Comparison of ENCODE assay signal across 8 mouse cellular contexts in the genomic region with DNA sequence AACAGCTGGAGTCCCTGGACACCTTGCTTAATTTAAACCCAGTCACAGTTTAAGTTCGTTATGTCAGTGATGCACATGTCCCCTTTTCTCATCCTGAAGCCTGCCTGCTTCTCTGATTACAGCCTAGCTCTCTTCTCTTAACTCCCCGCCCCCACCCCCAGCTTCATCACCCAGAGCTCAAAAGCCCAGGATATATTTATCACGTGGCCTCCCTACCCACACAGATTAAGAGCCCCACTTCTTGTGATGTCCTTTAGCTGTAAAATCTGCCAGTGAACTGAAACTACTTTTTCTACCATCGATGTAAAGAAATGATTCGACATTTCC. TPM values are rescaled to one million over a fixed set of nuclear protein-coding genes. Genes with fewer than 3 reads are reported as not detected.
DNase-seq lines count a peak whose midpoint lies in the region; ATAC-seq and TF ChIP-seq lines count a peak whose summit lies in the region.

No protein-coding gene starts in this region.

- no peaks in the 10 kb centered on the region for H3K9me3 ChIP-seq in kidney, postnatal 0 days (replicated peaks; ENCODE audit: low read length)
- H3K9me3 ChIP-seq in hindbrain, embryonic 10.5 days, result no peaks in the 10 kb centered on the region

- no peaks in the 10 kb centered on the region for H3K36me3 ChIP-seq in kidney, postnatal 0 days (ENCODE audit: insufficient read depth, low read length)
- H3K36me3 ChIP-seq in hindbrain, embryonic 10.5 days, result no peaks in the 10 kb centered on the region

- TF ChIP-seq POLR2A in bone marrow, adult 2 months (IDR thresholded peaks at IDR 0.05; ENCODE audit: borderline replicate concordance, control insufficient read depth, low read depth, low read length), result no peak

- WGBS in kidney, postnatal 0 days, result 19% methylated on average over 5 of the region's 5 CpGs
- 11% methylated on average over 5 of the region's 5 CpGs for WGBS in bone marrow, adult 2 months
- WGBS in hindbrain, embryonic 10.5 days, result 21% methylated on average over 5 of the region's 5 CpGs

- H3K4me2 ChIP-seq in kidney, postnatal 0 days (ENCODE audit: low read length), result peak overlapping the region; percentile 85

- no peak for ATAC-seq in kidney, postnatal 0 days (replicated peaks; ENCODE audit: low FRiP score, low read depth)
- ATAC-seq in megakaryocyte-erythroid progenitor cell, adult 5-6 weeks (replicated peaks; ENCODE audit: low FRiP score, low TSS enrichment, poor library complexity, severe bottlenecking), result peak; percentile 23

- intact Hi-C loops in left cerebral cortex, postnatal 10 days (cut with DNase I), result no loop called here

- peak overlapping the region; percentile 54 for H3K4me3 ChIP-seq in kidney, postnatal 0 days (replicated peaks; ENCODE audit: low read depth, low read length)
- H3K4me3 ChIP-seq in bone marrow, adult 2 months (replicated peaks; ENCODE audit: control insufficient read depth, low read depth, low read length), result peak overlapping the region; percentile 73
- peak overlapping the region; percentile 90 for H3K4me3 ChIP-seq in hindbrain, embryonic 10.5 days

- peak overlapping the region; percentile 68; the same call in 1 of the 2 replicates for H3K27ac ChIP-seq in kidney, postnatal 0 days
- no peak overlapping the region for H3K27ac ChIP-seq in bone marrow, adult 2 months (ENCODE audit: control insufficient read depth, insufficient read depth, low read depth, low read length, poor library complexity)
- H3K27ac ChIP-seq in hindbrain, embryonic 10.5 days, result peak overlapping the region; percentile 96

- no peaks in the 10 kb centered on the region; the same call in 1 of the 2 replicates for H3K4me1 ChIP-seq in kidney, postnatal 0 days (replicated peaks; ENCODE audit: insufficient read depth, low read length)
- H3K4me1 ChIP-seq in bone marrow, adult 2 months (ENCODE audit: control insufficient read depth, insufficient read depth, low read length), result no peaks in the 10 kb centered on the region
- peaks cover 17% of the 10 kb centered on the region for H3K4me1 ChIP-seq in hindbrain, embryonic 10.5 days (replicated peaks)

- H3K27me3 ChIP-seq in kidney, postnatal 0 days (ENCODE audit: insufficient read depth, low read length), result no peaks in the 10 kb centered on the region
- no peaks in the 10 kb centered on the region for H3K27me3 ChIP-seq in hindbrain, embryonic 10.5 days (ENCODE audit: insufficient read depth, poor library complexity, severe bottlenecking)

- H3K9ac ChIP-seq in kidney, postnatal 0 days (ENCODE audit: low read depth, low read length), result peak overlapping the region; percentile 56; the same call in 1 of the 2 replicates

- TF ChIP-seq CTCF in kidney, postnatal 0 days (IDR thresholded peaks at IDR 0.05; ENCODE audit: low read depth), result no peak
- TF ChIP-seq CTCF in bone marrow, adult 2 months (IDR thresholded peaks at IDR 0.05; ENCODE audit: control insufficient read depth, insufficient read depth, low read length), result no peak

- DNase-seq in kidney, postnatal 0 days (ENCODE audit: low spot score), result no peak
- no peak for DNase-seq in kidney, adult 11 months
- no peak for DNase-seq in hindbrain, embryonic 10.5 days (ENCODE audit: low spot score)
- DNase-seq in left cerebral cortex, postnatal 10 days (ENCODE audit: extremely low spot score in 1 of 2, low spot score in 2 of 2), result no peak
- DNase-seq in adrenal gland, postnatal 4 days (ENCODE audit: low spot score in 2 of 2), result no peak
- no peak for DNase-seq in spleen, postnatal 10 days (ENCODE audit: low spot score in 2 of 2)

RNA-seq across cellular contexts. Expression of a gene that starts 1.0 kb away (rescaled TPM):
- polyA plus RNA-seq in kidney, postnatal 0 days (2015; fragmentation: Nextera tagmentation; extraction: Ambion mirVana), result 58.8 and 63.8 TPM in 2 replicates
- polyA plus RNA-seq in bone marrow, adult 2 months (2011; ENCODE audit: insufficient read depth, insufficient read length, low replicate concordance, missing spikeins), result 8.1 and 11.8 TPM in 2 replicates
- polyA plus RNA-seq in hindbrain, embryonic 10.5 days (2016; fragmentation: Nextera tagmentation; extraction: Ambion mirVana), result 57.7 and 61.1 TPM in 2 replicates
- total RNA-seq in megakaryocyte-erythroid progenitor cell, adult 5-6 weeks (2014; fragmentation: Nextera tagmentation), result 22.4 and 32.8 TPM in 2 replicates
- total RNA-seq in megakaryocyte-erythroid progenitor cell, adult 5-6 weeks (2017), result 32.3 and 35.8 TPM in 2 replicates
- 100 to 1,000 TPM; 361 to 375 TPM for total RNA-seq in left cerebral cortex, postnatal 10 days (2021)
- total RNA-seq in adrenal gland, postnatal 4 days (2021), result 10 to 100 TPM; 92.8 to 96.3 TPM
